Mouse (Mus musculus) forebrain, embryonic 12.5 days (tissue): Measurements from ENCODE around the gene Kif5a. TPM values are rescaled to one million over a fixed set of nuclear protein-coding genes. Genes with fewer than 3 reads are reported as not detected.

Source experiments
- ATAC-seq: fragments of 200-750 bp; cut with Nextera tagmentation; 2 replicates; pipeline ENCODE4 v1.8.0; 2017; ENCODE audit warnings: moderate TSS enrichment; ENCODE audit not compliant: low FRiP score
- H3K27ac ChIP-seq: fragments of 300-500 bp; sonication (generic); 2 replicates; pipeline ENCODE4 v1.5.1; 2016; ENCODE audit warnings: mild to moderate bottlenecking
- H3K27me3 ChIP-seq: fragments of 300-500 bp; sonication (generic); 2 replicates; pipeline ENCODE4 v1.6.1; 2016; ENCODE audit warnings: mild to moderate bottlenecking
- H3K36me3 ChIP-seq: fragments of 300-500 bp; sonication (generic); replicated peaks from 2 replicates; pipeline ENCODE4 v1.6.1; 2016; ENCODE audit warnings: mild to moderate bottlenecking
- H3K4me1 ChIP-seq: fragments of 300-500 bp; sonication (generic); 2 replicates; pipeline ENCODE4 v1.6.1; 2016
- H3K4me2 ChIP-seq: fragments of 300-500 bp; sonication (generic); 2 replicates; pipeline ENCODE4 v1.6.1; 2016; ENCODE audit warnings: mild to moderate bottlenecking, moderate library complexity
- H3K4me3 ChIP-seq: fragments of 300-500 bp; sonication (generic); replicated peaks from 2 replicates; pipeline ENCODE4 v1.5.1; 2016; ENCODE audit warnings: mild to moderate bottlenecking
- H3K9ac ChIP-seq: fragments of 300-500 bp; sonication (generic); 2 replicates; pipeline ENCODE4 v1.6.1; 2016; ENCODE audit warnings: mild to moderate bottlenecking
- H3K9me3 ChIP-seq: fragments of 300-500 bp; sonication (generic); 2 replicates; pipeline ENCODE4 v1.6.1; 2016
- WGBS: fragments of 180-500 bp; shearing (Covaris S2); methylation state at CpG from one replicate; pipeline ENCODE4 v1.1.7; 2016; 5-methylcytosine and 5-hydroxymethylcytosine counted together
- polyA plus RNA-seq: library from polyadenylated mRNA; unstranded; fragments of >200 nt; fragmentation: Nextera tagmentation; extraction: Ambion mirVana; gene quantifications from 2 replicates; pipeline ENCODE4 v1.2.1, GENCODE M21; 2016

Gene Kif5a
- polyA plus RNA-seq, 1 experiment from 2014 or later, result 44.1 TPM

DNA sequence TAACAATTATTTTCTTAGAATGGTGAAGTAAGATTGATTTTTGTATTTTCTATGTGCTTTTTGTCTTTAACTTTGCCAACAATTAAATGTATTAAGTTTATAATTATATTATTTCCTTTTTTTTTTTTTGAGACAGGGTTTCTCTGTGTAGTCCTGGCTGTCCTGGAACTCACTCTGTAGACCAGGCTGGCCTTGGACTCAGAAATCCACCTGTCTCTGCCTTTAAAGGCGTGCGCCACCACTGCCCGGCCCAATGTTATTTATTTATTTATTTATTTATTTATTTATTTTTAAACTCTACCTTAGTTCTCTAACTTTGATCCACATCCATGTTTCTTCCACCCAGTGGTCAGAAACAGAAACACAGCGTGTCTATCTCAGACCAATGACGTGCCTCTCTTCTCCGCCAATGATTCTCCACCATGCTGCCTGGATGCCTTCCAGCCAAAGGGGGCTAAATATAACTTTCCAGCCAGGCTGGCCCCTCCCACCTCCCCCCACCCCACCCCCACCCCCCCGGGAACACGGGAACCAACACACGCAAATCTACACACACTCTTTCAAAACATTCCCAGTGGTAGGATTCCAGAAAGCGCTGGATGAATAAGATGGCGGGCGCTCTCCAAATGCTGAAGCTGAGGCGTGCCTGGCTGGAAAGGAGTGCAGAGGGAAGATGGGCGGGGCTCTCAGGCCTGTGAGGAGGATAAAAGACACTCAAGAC, 7.4 kb downstream of the Kif5a start:
- H3K4me2 ChIP-seq, result peak overlapping the region; percentile 41
- H3K27me3 ChIP-seq, result no peaks in the 10 kb centered on the region; the same call in 1 of the 2 replicates
- H3K4me1 ChIP-seq, result peaks cover 28% of the 10 kb centered on the region
- no peak overlapping the region for H3K27ac ChIP-seq
- H3K4me3 ChIP-seq, result 0 out of 2 replicates have a peak overlapping the region, but pooled peaks have one; percentile 11
- WGBS, result 22% methylated on average over 14 of the region's 14 CpGs
- H3K9me3 ChIP-seq, result no peaks in the 10 kb centered on the region
- no peak overlapping the region for H3K9ac ChIP-seq
- no peaks in the 10 kb centered on the region for H3K36me3 ChIP-seq
- peak; percentile 77 for ATAC-seq

DNA sequence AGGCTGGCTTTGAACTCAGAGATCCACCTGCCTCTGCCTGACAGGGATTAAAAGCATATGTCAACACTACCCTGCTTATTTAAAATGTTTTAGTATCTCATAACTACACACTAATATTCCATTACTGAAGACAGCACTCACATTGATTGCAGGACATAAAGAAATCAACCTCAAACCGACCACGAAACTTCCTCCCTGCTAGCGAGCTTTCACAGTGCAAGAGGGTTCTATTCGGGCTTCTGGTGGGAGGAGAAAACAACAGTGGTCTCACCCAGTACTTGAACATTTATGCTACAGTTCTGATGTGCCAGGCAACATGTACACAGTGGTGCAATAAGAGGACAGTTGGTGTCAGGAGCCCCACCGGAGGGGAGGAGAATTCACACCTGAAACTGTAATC, 12.3 kb downstream of the Kif5a start:
- Histone ChIP-seq H3K9me3 (no peaks in the 10 kb centered on the region), H3K4me1 (peaks cover 1% of the 10 kb centered on the region; the same call in 1 of the 2 replicates), H3K9ac (no peak overlapping the region), H3K27me3 (no peaks in the 10 kb centered on the region), H3K36me3 (peaks cover 12% of the 10 kb centered on the region), H3K4me2 (no peak overlapping the region), H3K27ac (no peak overlapping the region), H3K4me3 (no peak overlapping the region)
- ATAC-seq, result no peak
- 85% methylated on average over 5 of the region's 5 CpGs for WGBS

- no peak overlapping the region for H3K4me3 ChIP-seq
- ATAC-seq, result no peak
These were observed 24.8 kb downstream of the Kif5a start for GRCm38 (mm10) chr10:127238241-127238824.

GRCm38 (mm10) chr10:127236541-127236940, 26.6 kb downstream of the Kif5a start:
- H3K4me2 ChIP-seq, result no peak overlapping the region
- H3K4me3 ChIP-seq, result no peak overlapping the region
- H3K9me3 ChIP-seq, result no peaks in the 10 kb centered on the region
- peaks cover 70% of the 10 kb centered on the region for H3K36me3 ChIP-seq
- no peak overlapping the region for H3K9ac ChIP-seq
- ATAC-seq, result no peak
- 0 out of 2 replicates have a peak, but pooled peaks cover 4% of the 10 kb centered on the region for H3K4me1 ChIP-seq
- no peak overlapping the region for H3K27ac ChIP-seq
- WGBS, result 57% methylated on average over 9 of the region's 9 CpGs
- no peaks in the 10 kb centered on the region for H3K27me3 ChIP-seq

More at GRCm38 (mm10) chr10:127238241-127238824, 24.8 kb downstream of the Kif5a start:
- H3K4me1 ChIP-seq, result 0 out of 2 replicates have a peak, but pooled peaks cover 4% of the 10 kb centered on the region
- H3K9ac ChIP-seq, result no peak overlapping the region
- H3K4me2 ChIP-seq, result no peak overlapping the region
- WGBS, result 75% methylated on average over 18 of the region's 18 CpGs
- H3K27ac ChIP-seq, result no peak overlapping the region
- peaks cover 84% of the 10 kb centered on the region for H3K36me3 ChIP-seq
- H3K9me3 ChIP-seq, result no peaks in the 10 kb centered on the region
- H3K27me3 ChIP-seq, result 0 out of 2 replicates have a peak, but pooled peaks cover 2% of the 10 kb centered on the region

DNA sequence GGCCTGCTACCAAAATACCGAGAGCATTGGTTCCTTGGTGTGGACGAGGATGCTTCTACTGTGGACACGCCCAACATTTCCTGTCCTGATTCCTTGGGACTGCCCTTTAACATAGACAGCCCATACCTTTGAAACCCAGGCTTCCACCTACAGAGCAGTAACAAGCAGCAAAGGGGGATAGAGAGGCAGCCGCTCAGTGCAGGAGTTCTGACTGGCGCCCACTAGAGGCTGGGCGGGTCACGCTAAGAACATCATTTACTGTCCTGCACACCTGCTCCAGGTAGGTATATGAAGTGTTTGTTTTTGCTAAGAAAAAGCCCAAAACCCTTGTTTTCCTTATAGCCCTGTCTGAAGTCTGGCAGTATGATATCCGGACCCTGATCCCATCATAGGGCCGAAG, 30.0 kb downstream of the Kif5a start:
- H3K4me2 ChIP-seq, result no peak overlapping the region
- WGBS, result 80% methylated on average over 9 of the region's 9 CpGs
- no peak overlapping the region for H3K27ac ChIP-seq
- H3K4me1 ChIP-seq, result 0 out of 2 replicates have a peak, but pooled peaks cover 4% of the 10 kb centered on the region
- no peak for ATAC-seq
- peaks cover 59% of the 10 kb centered on the region for H3K36me3 ChIP-seq
- H3K9ac ChIP-seq, result no peak overlapping the region
- H3K9me3 ChIP-seq, result no peaks in the 10 kb centered on the region
- H3K4me3 ChIP-seq, result no peak overlapping the region
- no peaks in the 10 kb centered on the region for H3K27me3 ChIP-seq

- 89% methylated on average over 14 of the region's 14 CpGs for WGBS
- Histone ChIP-seq H3K9ac (no peak overlapping the region), H3K4me2 (no peak overlapping the region), H3K27me3 (peaks cover 5% of the 10 kb centered on the region; the same call in 1 of the 2 replicates), H3K36me3 (peaks cover 54% of the 10 kb centered on the region), H3K4me3 (no peak overlapping the region), H3K4me1 (0 out of 2 replicates have a peak, but pooled peaks cover 2% of the 10 kb centered on the region), H3K9me3 (no peaks in the 10 kb centered on the region), H3K27ac (no peak overlapping the region)
- ATAC-seq, result no peak
These were observed 31.4 kb downstream of the Kif5a start for GRCm38 (mm10) chr10:127231741-127232140.

DNA sequence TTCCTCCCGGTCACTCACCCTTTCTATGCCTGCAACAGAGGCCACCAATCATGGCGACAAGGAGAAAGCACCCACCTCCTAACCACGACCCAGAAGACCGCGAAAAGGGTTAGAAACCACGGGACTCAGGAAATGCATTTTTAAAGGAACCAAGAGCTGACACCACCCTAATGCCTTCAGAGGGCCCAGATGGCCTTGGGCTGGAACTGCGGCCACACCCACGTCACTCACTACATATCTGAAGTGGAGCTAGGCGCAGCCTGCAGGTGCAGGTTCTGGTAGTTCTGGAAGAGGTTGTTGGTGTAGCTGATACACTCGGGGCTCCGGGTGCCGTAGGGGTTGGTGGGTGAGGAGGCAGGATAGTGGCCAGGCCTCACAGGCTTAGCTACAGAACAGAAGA, 32.5 kb downstream of the Kif5a start:
- H3K36me3 ChIP-seq, result peaks cover 44% of the 10 kb centered on the region
- H3K27ac ChIP-seq, result no peak overlapping the region
- peaks cover 5% of the 10 kb centered on the region; the same call in 1 of the 2 replicates for H3K27me3 ChIP-seq
- 88% methylated on average over 12 of the region's 12 CpGs for WGBS
- no peak overlapping the region for H3K4me3 ChIP-seq
- no peaks in the 10 kb centered on the region; the same call in 1 of the 2 replicates for H3K4me1 ChIP-seq
- H3K9ac ChIP-seq, result no peak overlapping the region
- ATAC-seq, result no peak
- H3K9me3 ChIP-seq, result no peaks in the 10 kb centered on the region
- no peak overlapping the region for H3K4me2 ChIP-seq

DNA sequence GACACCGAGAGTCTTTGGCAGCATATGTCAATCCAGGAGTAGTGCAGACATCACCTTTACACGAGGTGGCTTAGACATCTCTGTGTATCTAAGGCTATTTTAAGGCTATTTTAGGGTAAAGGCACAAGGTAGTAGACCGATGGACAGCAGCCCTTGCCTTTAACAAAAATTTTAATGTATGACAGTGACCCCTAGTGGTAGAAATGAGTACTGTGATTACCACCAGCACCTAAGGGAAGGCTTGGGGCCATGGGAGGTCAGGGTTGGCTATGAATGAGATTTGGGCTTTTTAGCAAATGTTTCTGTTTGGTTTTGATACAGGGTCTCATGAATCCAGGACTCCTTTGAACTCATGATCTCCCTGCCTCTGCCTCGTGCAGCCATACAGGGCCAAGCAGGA, 34.3 kb downstream of the Kif5a start:
- H3K9me3 ChIP-seq, result no peaks in the 10 kb centered on the region
- peaks cover 10% of the 10 kb centered on the region; the same call in 1 of the 2 replicates for H3K27me3 ChIP-seq
- ATAC-seq, result peak; percentile 52
- H3K36me3 ChIP-seq, result peaks cover 38% of the 10 kb centered on the region
- no peak overlapping the region for H3K27ac ChIP-seq
- H3K4me1 ChIP-seq, result no peaks in the 10 kb centered on the region; the same call in 1 of the 2 replicates
- no peak overlapping the region for H3K4me3 ChIP-seq
- 29% methylated on average over 4 of the region's 4 CpGs for WGBS
- H3K4me2 ChIP-seq, result no peak overlapping the region
- H3K9ac ChIP-seq, result no peak overlapping the region

- ATAC-seq, result no peak
- WGBS, result 88% methylated on average over 8 of the region's 8 CpGs
These were observed 36.0 kb downstream of the Kif5a start for GRCm38 (mm10) chr10:127227163-127227562.

DNA sequence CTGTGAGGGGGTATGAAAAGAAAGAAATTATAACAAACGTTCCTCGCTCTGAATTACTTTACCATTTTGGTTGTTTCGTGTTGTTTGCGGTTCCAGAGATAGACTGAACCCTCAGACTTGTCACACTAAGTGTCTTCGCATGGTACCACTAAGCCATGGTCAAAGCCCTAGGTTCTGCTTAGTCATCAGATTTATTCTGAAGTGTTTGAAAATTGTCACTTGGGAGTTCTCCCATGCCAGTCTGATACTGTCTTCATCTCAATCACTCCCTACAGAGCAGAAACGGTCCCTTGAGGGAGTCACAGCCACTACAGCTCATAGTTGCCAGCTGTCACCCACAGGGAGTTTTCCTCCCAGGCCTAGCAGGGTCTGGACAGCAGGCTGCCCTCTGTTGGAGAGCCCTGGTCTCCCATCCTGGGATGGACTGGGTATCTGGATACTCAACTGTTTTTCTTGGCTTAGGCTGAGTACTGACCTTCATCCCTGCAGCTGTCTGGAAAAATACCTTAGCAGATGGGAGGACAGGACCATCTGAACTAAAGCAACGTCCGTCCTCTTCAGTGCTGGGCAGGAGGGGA, 36.7 kb downstream of the Kif5a start:
- 75% methylated on average over 8 of the region's 8 CpGs for WGBS
- Histone ChIP-seq H3K9ac (no peak overlapping the region), H3K4me3 (no peak overlapping the region), H3K4me1 (no peaks in the 10 kb centered on the region; the same call in 1 of the 2 replicates), H3K27me3 (peaks cover 14% of the 10 kb centered on the region), H3K9me3 (no peaks in the 10 kb centered on the region), H3K4me2 (no peak overlapping the region), H3K36me3 (peaks cover 28% of the 10 kb centered on the region), H3K27ac (no peak overlapping the region)
- peak; percentile 44; the same call in 1 of the 2 replicates for ATAC-seq

More at GRCm38 (mm10) chr10:127227163-127227562, 36.0 kb downstream of the Kif5a start:
- H3K4me2 ChIP-seq, result no peak overlapping the region
- no peak overlapping the region for H3K4me3 ChIP-seq
- H3K4me1 ChIP-seq, result no peaks in the 10 kb centered on the region; the same call in 1 of the 2 replicates
- H3K9ac ChIP-seq, result no peak overlapping the region
- H3K36me3 ChIP-seq, result peaks cover 32% of the 10 kb centered on the region
- H3K27me3 ChIP-seq, result peaks cover 14% of the 10 kb centered on the region
- no peaks in the 10 kb centered on the region for H3K9me3 ChIP-seq
- no peak overlapping the region for H3K27ac ChIP-seq

- H3K9me3 ChIP-seq, result no peaks in the 10 kb centered on the region
- peaks cover 14% of the 10 kb centered on the region for H3K27me3 ChIP-seq
- 32% methylated on average over 10 of the region's 10 CpGs for WGBS
- H3K9ac ChIP-seq, result no peak overlapping the region
- H3K36me3 ChIP-seq, result peaks cover 24% of the 10 kb centered on the region
- H3K4me1 ChIP-seq, result no peaks in the 10 kb centered on the region; the same call in 1 of the 2 replicates
- no peak overlapping the region for H3K4me3 ChIP-seq
- ATAC-seq, result no peak
- no peak overlapping the region for H3K27ac ChIP-seq
- no peak overlapping the region for H3K4me2 ChIP-seq
These were observed 37.4 kb downstream of the Kif5a start for GRCm38 (mm10) chr10:127225732-127226131.

DNA sequence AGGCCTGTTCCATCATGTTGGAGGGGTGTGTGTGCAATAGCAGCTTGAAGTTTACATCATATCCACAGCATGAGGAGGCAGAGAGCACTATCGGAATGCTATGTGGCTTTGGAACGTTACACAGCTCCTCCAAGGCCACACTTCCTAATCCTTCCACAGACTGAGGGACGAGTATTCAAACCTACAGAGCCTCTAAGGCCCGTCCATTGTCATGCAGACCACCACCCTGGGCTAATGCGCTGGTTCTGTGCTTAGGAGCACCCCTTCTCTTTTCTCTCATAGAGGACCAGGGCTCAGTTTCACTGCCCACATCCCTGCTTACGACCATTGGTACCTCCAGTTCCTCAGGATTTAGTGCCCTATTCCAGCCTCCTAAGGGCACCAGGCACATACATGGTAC, 37.9 kb downstream of the Kif5a start:
- Histone ChIP-seq H3K36me3 (peaks cover 19% of the 10 kb centered on the region), H3K4me2 (no peak overlapping the region), H3K9me3 (no peaks in the 10 kb centered on the region), H3K4me1 (no peaks in the 10 kb centered on the region; the same call in 1 of the 2 replicates), H3K4me3 (no peak overlapping the region), H3K9ac (no peak overlapping the region), H3K27me3 (peaks cover 14% of the 10 kb centered on the region), H3K27ac (no peak overlapping the region)
- WGBS, result 18% methylated on average over 6 of the region's 6 CpGs
- no peak for ATAC-seq
